Mouse (Mus musculus) liver, embryonic 11.5 days (tissue): Measurements from ENCODE around the gene Zbtb45. TPM values are rescaled to one million over a fixed set of nuclear protein-coding genes. Genes with fewer than 3 reads are reported as not detected.

Experiments used
- ATAC-seq: fragments of 200-750 bp; cut with Nextera tagmentation; replicated peaks from 2 replicates; pipeline ENCODE4 v1.8.0; 2017; ENCODE audit warnings: moderate number of reproducible peaks, mild to moderate bottlenecking, moderate TSS enrichment, moderate library complexity; ENCODE audit not compliant: low FRiP score
- DNase-seq: peaks from one replicate; pipeline ENCODE4 v3.0.0-alpha.2; 2017; ENCODE audit warnings: low spot score
- H3K27ac ChIP-seq: fragments of 300-500 bp; sonication (generic); 2 replicates; pipeline ENCODE4 v1.5.1; 2014; ENCODE audit warnings: mild to moderate bottlenecking, low read depth, low read length, control low read depth
- H3K27me3 ChIP-seq: fragments of 300-500 bp; sonication (generic); replicated peaks from 2 replicates; pipeline ENCODE4 v1.6.1; 2014; ENCODE audit warnings: low read length, mixed read lengths; ENCODE audit not compliant: control insufficient read depth, insufficient read depth
- H3K36me3 ChIP-seq: fragments of 300-500 bp; sonication (generic); 2 replicates; pipeline ENCODE4 v1.6.1; 2014; ENCODE audit warnings: mild to moderate bottlenecking, low read length, moderate library complexity, mixed read lengths; ENCODE audit not compliant: control insufficient read depth, insufficient read depth
- H3K4me1 ChIP-seq: fragments of 300-500 bp; sonication (generic); replicated peaks from 2 replicates; pipeline ENCODE4 v1.6.1; 2014; ENCODE audit warnings: low read length, mixed read lengths; ENCODE audit not compliant: control insufficient read depth, insufficient read depth
- H3K4me2 ChIP-seq: fragments of 300-500 bp; sonication (generic); 2 replicates; pipeline ENCODE4 v1.6.1; 2014; ENCODE audit warnings: mild to moderate bottlenecking, control low read depth, moderate library complexity
- H3K4me3 ChIP-seq: fragments of 300-500 bp; sonication (generic); 2 replicates; pipeline ENCODE4 v1.5.1; 2014; ENCODE audit warnings: low read depth, low read length, control low read depth
- H3K9ac ChIP-seq: fragments of 300-500 bp; sonication (generic); 2 replicates; pipeline ENCODE4 v1.6.1; 2014; ENCODE audit warnings: low read depth, low read length, control low read depth
- H3K9me3 ChIP-seq: fragments of 300-500 bp; sonication (generic); 2 replicates; pipeline ENCODE4 v1.6.1; 2016; ENCODE audit warnings: low read length, inconsistent platforms, mixed read lengths; ENCODE audit not compliant: control insufficient read depth
- WGBS: fragments of 180-500 bp; shearing (Covaris S2); extraction: QIAGEN DNeasy Blood & Tissue Kit; methylation state at CpG from one replicate; pipeline ENCODE4 v1.1.7; 2014; 5-methylcytosine and 5-hydroxymethylcytosine counted together
- polyA plus RNA-seq: library from polyadenylated mRNA; unstranded; fragments of >200 nt; fragmentation: Nextera tagmentation; extraction: Ambion mirVana; gene quantifications from 2 replicates; pipeline ENCODE4 v1.2.1, GENCODE M21; 2014

The Zbtb45 gene
- polyA plus RNA-seq, 1 experiment from 2014 or later = 27.9 TPM

GRCm38 (mm10) chr7:12979776-12980175, 30.1 kb downstream of the Zbtb45 start:
- no peak overlapping the region for H3K9ac ChIP-seq
- H3K27ac ChIP-seq = no peak overlapping the region
- H3K27me3 ChIP-seq = no peaks in the 10 kb centered on the region
- WGBS = 67% methylated on average over 6 of the region's 6 CpGs
- DNase-seq (no peak), ATAC-seq (no peak)
- peaks cover 18% of the 10 kb centered on the region for H3K4me1 ChIP-seq
- H3K9me3 ChIP-seq = no peaks in the 10 kb centered on the region
- no peak overlapping the region for H3K4me3 ChIP-seq
- H3K4me2 ChIP-seq = no peak overlapping the region
- H3K36me3 ChIP-seq = no peaks in the 10 kb centered on the region

- 74% methylated on average over 18 of the region's 18 CpGs for whole genome bisulfite sequencing
- Histone ChIP-seq H3K4me2 (peak overlapping the region; percentile 94), H3K9ac (peak overlapping the region; percentile 67), H3K27me3 (no peaks in the 10 kb centered on the region), H3K36me3 (no peaks in the 10 kb centered on the region), H3K4me1 (peaks cover 18% of the 10 kb centered on the region), H3K9me3 (no peaks in the 10 kb centered on the region), H3K27ac (peak overlapping the region; percentile 84), H3K4me3 (peak overlapping the region; percentile 62)
- DNase-seq = no peak
- no peak for ATAC-seq
These were observed 30.7 kb downstream of the Zbtb45 start for GRCm38 (mm10) chr7:12978931-12979722.

- peak; percentile 99 for DNase-seq
- Histone ChIP-seq H3K4me2 (peak within 1 kb of the TSS; percentile 94), H3K27ac (peak within 1 kb of the TSS; percentile 84), H3K4me1 (peaks cover 18% of the 10 kb centered on the region), H3K9me3 (no peaks in the 10 kb centered on the region), H3K27me3 (no peaks in the 10 kb centered on the region), H3K9ac (peak within 1 kb of the TSS; percentile 67), H3K4me3 (peak within 1 kb of the TSS; percentile 62), H3K36me3 (no peaks in the 10 kb centered on the region)
- under 1% methylated on average over 49 of the region's 49 CpGs for WGBS
- ATAC-seq = peak; percentile 100
These were observed 32.0 kb downstream of the Zbtb45 start, which contains the start of gene Zfp446 for GRCm38 (mm10) chr7:12977682-12978389. Gene Zfp446 (plus strand): TSS chr7:12977848.

GRCm38 (mm10) chr7:12970906-12971305, 38.9 kb downstream of the Zbtb45 start:
- Histone ChIP-seq H3K9ac (no peak overlapping the region), H3K9me3 (no peaks in the 10 kb centered on the region), H3K27me3 (no peaks in the 10 kb centered on the region), H3K27ac (no peak overlapping the region), H3K4me1 (no peaks in the 10 kb centered on the region; the same call in 1 of the 2 replicates), H3K36me3 (peaks cover 20% of the 10 kb centered on the region), H3K4me3 (no peak overlapping the region), H3K4me2 (no peak overlapping the region)
- DNase-seq (no peak), ATAC-seq (no peak)
- WGBS = 93% methylated on average over 25 of the region's 25 CpGs

- under 1% methylated on average over 29 of the region's 29 CpGs for WGBS
These were observed 43.6 kb downstream of the Zbtb45 start for GRCm38 (mm10) chr7:12966104-12966845.

GRCm38 (mm10) chr7:12965678-12966091, 44.1 kb downstream of the Zbtb45 start, which contains the start of gene Zfp324:
Gene Zfp324 (plus strand): TSS chr7:12965838.
- ATAC-seq (peak; percentile 94), DNase-seq (peak; percentile 83)
- WGBS = under 1% methylated on average over 23 of the region's 23 CpGs
- Histone ChIP-seq H3K9me3 (no peaks in the 10 kb centered on the region), H3K27me3 (no peaks in the 10 kb centered on the region), H3K4me2 (peak within 1 kb of the TSS; percentile 97), H3K4me1 (peaks cover 11% of the 10 kb centered on the region), H3K9ac (peak within 1 kb of the TSS; percentile 91), H3K27ac (peak within 1 kb of the TSS; percentile 91), H3K36me3 (peaks cover 10% of the 10 kb centered on the region; the same call in 1 of the 2 replicates), H3K4me3 (peak within 1 kb of the TSS; percentile 88)

More at GRCm38 (mm10) chr7:12966104-12966845, 43.6 kb downstream of the Zbtb45 start:
- DNase-seq (no peak), ATAC-seq (peak; percentile 81)
- Histone ChIP-seq H3K9ac (peak overlapping the region; percentile 91), H3K4me1 (peaks cover 10% of the 10 kb centered on the region), H3K27me3 (no peaks in the 10 kb centered on the region), H3K27ac (peak overlapping the region; percentile 91), H3K36me3 (peaks cover 15% of the 10 kb centered on the region), H3K4me3 (peak overlapping the region; percentile 88), H3K9me3 (no peaks in the 10 kb centered on the region), H3K4me2 (peak overlapping the region; percentile 97)

GRCm38 (mm10) chr7:12961511-12962141, 48.2 kb downstream of the Zbtb45 start:
- DNase-seq = peak; percentile 68
- Histone ChIP-seq H3K27me3 (no peaks in the 10 kb centered on the region), H3K4me2 (peak overlapping the region; percentile 76), H3K9me3 (no peaks in the 10 kb centered on the region), H3K36me3 (no peaks in the 10 kb centered on the region), H3K27ac (peak overlapping the region; percentile 56), H3K4me1 (peaks cover 11% of the 10 kb centered on the region), H3K9ac (peak overlapping the region; percentile 72), H3K4me3 (peak overlapping the region; percentile 62)
- ATAC-seq = peak; percentile 35
- 3% methylated on average over 29 of the region's 29 CpGs for WGBS

GRCm38 (mm10) chr7:12959718-12960117, 50.1 kb downstream of the Zbtb45 start:
- WGBS = 34% methylated on average over 4 of the region's 4 CpGs
- Histone ChIP-seq H3K9ac (no peak overlapping the region), H3K4me1 (peaks cover 4% of the 10 kb centered on the region), H3K27ac (no peak overlapping the region), H3K9me3 (no peaks in the 10 kb centered on the region), H3K27me3 (no peaks in the 10 kb centered on the region), H3K4me3 (no peak overlapping the region), H3K36me3 (no peaks in the 10 kb centered on the region), H3K4me2 (no peak overlapping the region)
- DNase-seq (no peak), ATAC-seq (no peak)
